Comparison of ENCODE assay signal across 16 mouse cellular contexts in genomic region chr4:152302012-152302411, GRCm38 (mm10). TPM values are rescaled to one million over a fixed set of nuclear protein-coding genes. Genes with fewer than 3 reads are reported as not detected.
"Had no signal": no experiment of that assay in that cellular context is flagged by ENCODE, and none has a peak within 500 bp of the region (broad histone marks: within the 10 kb centered on the region; RNA-seq: fewer than 3 reads in every experiment).

No protein-coding gene starts in this region.

- H3K27me3 ChIP-seq: limb, embryonic 12.5 days; liver, embryonic 15.5 days had no signal

- DNase-seq: liver; lung, adult 2 months; lung, postnatal 36 days; right cerebral cortex, postnatal 25 days; thymus, adult 18-20 months; thymus, postnatal 14 days had no signal

- H3K9me3 ChIP-seq: limb, embryonic 12.5 days; liver, embryonic 15.5 days; midbrain, embryonic 13.5 days had no signal

- H3K27ac ChIP-seq: layer of hippocampus, adult 2 months; limb, embryonic 12.5 days; liver, embryonic 15.5 days; midbrain, embryonic 13.5 days; stomach, postnatal 0 days had no signal

- H3K9ac ChIP-seq: limb, embryonic 12.5 days; liver, embryonic 15.5 days; midbrain, embryonic 13.5 days had no signal

- ATAC-seq: lung, postnatal 0 days; midbrain, embryonic 13.5 days had no signal

- H3K4me3 ChIP-seq: layer of hippocampus, adult 2 months; limb, embryonic 12.5 days; liver, embryonic 15.5 days; midbrain, embryonic 13.5 days had no signal

- H3K4me2 ChIP-seq: limb, embryonic 12.5 days; liver, embryonic 15.5 days; midbrain, embryonic 13.5 days had no signal

RNA-seq across cellular contexts. Expression of gene Hes3, which starts 10.6 kb away (rescaled TPM):
- total RNA-seq: layer of hippocampus, adult 2 months; layer of hippocampus, postnatal 10 days; megakaryocyte progenitor cell, adult 5-6 weeks; midbrain, postnatal 0 days had no signal
- polyA plus RNA-seq: limb, embryonic 12.5 days; liver, embryonic 15.5 days; lung, adult 2 months; lung, postnatal 0 days; small intestine, adult 2 months; stomach, postnatal 0 days had no signal
